12 mouse cellular contexts compared by ENCODE assay signal in genomic region chr8:15343616-15344015, GRCm38 (mm10).
"Had no signal": no experiment of that assay in that cellular context is flagged by ENCODE, and none has a peak within 500 bp of the region (broad histone marks: within the 10 kb centered on the region; RNA-seq: fewer than 3 reads in every experiment).

No protein-coding gene starts in this region.

- ATAC-seq: midbrain, embryonic 16.5 days had no signal

- DNase-seq: lung, adult 18-20 months; lung, embryonic 14.5 days; lung, postnatal 10 days; lung, postnatal 4 days; midbrain, embryonic 14.5 days; right cerebral cortex, postnatal 25 days; right cerebral cortex, postnatal 4 days; spleen, adult 18-20 months; thymus, adult 18-20 months; thymus, postnatal 14 days; thymus, postnatal 36 days had no signal
